Mouse (Mus musculus): ENCODE results near the gene E2f8. TPM values are rescaled to one million over a fixed set of nuclear protein-coding genes. Genes with fewer than 3 reads are reported as not detected.

The E2f8 gene
- polyA plus RNA-seq, 1 experiment from 2014 or later = 16.2 TPM

GRCm38 (mm10) chr7:48884266-48884611 lies 2.8 kb upstream of the E2f8 start:
- no peak for ATAC-seq (ENCODE audit: low read depth)
- H3K27me3 ChIP-seq (replicated peaks; ENCODE audit: control insufficient read depth, insufficient read depth, low read length) = 0 out of 2 replicates have a peak, but pooled peaks cover 10% of the 10 kb centered on the region
- H3K4me2 ChIP-seq (ENCODE audit: low read depth, low read length) = no peak overlapping the region
- DNase-seq (ENCODE audit: low spot score) = no peak
- no peak overlapping the region for H3K4me3 ChIP-seq (ENCODE audit: low read depth, low read length)
- H3K9me3 ChIP-seq (ENCODE audit: control insufficient read depth, low read length) = no peaks in the 10 kb centered on the region
- WGBS = 70% methylated on average over 5 of the region's 5 CpGs
- H3K9ac ChIP-seq (ENCODE audit: low read depth, low read length) = no peak overlapping the region
- peaks cover under 1% of the 10 kb centered on the region; the same call in 1 of the 2 replicates for H3K4me1 ChIP-seq (ENCODE audit: control insufficient read depth, insufficient read depth, low read length)
- no peaks in the 10 kb centered on the region for H3K36me3 ChIP-seq (ENCODE audit: control insufficient read depth, insufficient read depth, low read length)
- H3K27ac ChIP-seq (replicated peaks; ENCODE audit: low read depth, low read length) = no peak overlapping the region

- WGBS = 76% methylated on average over 4 of the region's 4 CpGs
- Histone ChIP-seq H3K4me3 (ENCODE audit: low read depth, low read length) (no peak overlapping the region), H3K9me3 (ENCODE audit: control insufficient read depth, low read length) (no peaks in the 10 kb centered on the region), H3K4me2 (ENCODE audit: low read depth, low read length) (no peak overlapping the region), H3K9ac (ENCODE audit: low read depth, low read length) (no peak overlapping the region), H3K4me1 (ENCODE audit: control insufficient read depth, insufficient read depth, low read length) (peaks cover 3% of the 10 kb centered on the region; the same call in 1 of the 2 replicates), H3K27me3 (replicated peaks; ENCODE audit: control insufficient read depth, insufficient read depth, low read length) (0 out of 2 replicates have a peak, but pooled peaks cover 10% of the 10 kb centered on the region), H3K27ac (replicated peaks; ENCODE audit: low read depth, low read length) (no peak overlapping the region), H3K36me3 (ENCODE audit: control insufficient read depth, insufficient read depth, low read length) (no peaks in the 10 kb centered on the region)
- DNase-seq (ENCODE audit: low spot score) (no peak), ATAC-seq (ENCODE audit: low read depth) (no peak)
Observed at GRCm38 (mm10) chr7:48883525-48884265, 2.3 kb upstream of the E2f8 start.

DNA sequence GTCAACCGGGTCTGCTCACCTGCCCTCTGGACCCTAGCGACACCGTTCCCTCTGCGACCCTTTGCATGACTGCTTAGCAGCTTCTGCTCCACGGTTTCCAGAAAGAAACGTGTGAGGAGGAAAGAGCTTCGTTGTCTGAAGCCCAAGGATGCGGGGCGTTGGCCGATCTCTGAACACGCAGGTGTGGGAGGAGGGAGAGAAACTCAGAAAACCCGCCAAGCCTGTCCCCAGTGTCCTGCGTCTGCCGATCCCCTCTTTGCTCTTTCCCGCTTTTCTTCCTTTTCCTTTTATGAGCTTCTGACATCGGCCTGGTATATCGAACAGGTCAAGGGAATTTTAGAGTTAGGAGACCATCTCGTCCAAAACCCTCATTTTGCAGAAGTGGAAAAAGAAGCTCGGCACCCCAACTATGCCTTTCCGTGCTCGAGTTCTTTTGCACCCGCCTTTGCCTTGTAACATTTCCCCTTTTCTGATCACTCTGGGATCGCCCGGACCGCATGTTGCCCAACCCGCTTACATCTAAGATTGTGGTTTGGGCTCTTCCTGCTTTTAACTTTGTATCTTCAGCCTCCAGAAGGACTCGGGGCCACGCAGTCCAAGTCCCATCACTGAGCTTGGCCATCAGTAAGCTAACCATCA lies 694 bp upstream of the E2f8 start:
- peak overlapping the region; percentile 86 for H3K9ac ChIP-seq (ENCODE audit: low read depth, low read length)
- H3K4me2 ChIP-seq (ENCODE audit: low read depth, low read length) = peak overlapping the region; percentile 84
- H3K27ac ChIP-seq (replicated peaks; ENCODE audit: low read depth, low read length) = peak overlapping the region; percentile 1; the same call in 1 of the 2 replicates
- WGBS = under 1% methylated on average over 28 of the region's 28 CpGs
- DNase-seq (ENCODE audit: low spot score) = peak; percentile 29
- H3K36me3 ChIP-seq (ENCODE audit: control insufficient read depth, insufficient read depth, low read length) = peaks cover 10% of the 10 kb centered on the region; the same call in 1 of the 2 replicates
- H3K27me3 ChIP-seq (replicated peaks; ENCODE audit: control insufficient read depth, insufficient read depth, low read length) = 0 out of 2 replicates have a peak, but pooled peaks cover 10% of the 10 kb centered on the region
- ATAC-seq (ENCODE audit: low read depth) = no peak
- peaks cover 3% of the 10 kb centered on the region; the same call in 1 of the 2 replicates for H3K4me1 ChIP-seq (ENCODE audit: control insufficient read depth, insufficient read depth, low read length)
- H3K4me3 ChIP-seq (ENCODE audit: low read depth, low read length) = peak overlapping the region; percentile 91
- no peaks in the 10 kb centered on the region for H3K9me3 ChIP-seq (ENCODE audit: control insufficient read depth, low read length)

GRCm38 (mm10) chr7:48880591-48881481 lies 560 bp downstream of the E2f8 start:
- ATAC-seq (ENCODE audit: low read depth) (peak; percentile 98), DNase-seq (ENCODE audit: low spot score) (peak; percentile 99)
- Histone ChIP-seq H3K9me3 (ENCODE audit: control insufficient read depth, low read length) (no peaks in the 10 kb centered on the region), H3K9ac (ENCODE audit: low read depth, low read length) (peak overlapping the region; percentile 86), H3K36me3 (ENCODE audit: control insufficient read depth, insufficient read depth, low read length) (peaks cover 16% of the 10 kb centered on the region), H3K4me2 (ENCODE audit: low read depth, low read length) (peak overlapping the region; percentile 84), H3K27me3 (replicated peaks; ENCODE audit: control insufficient read depth, insufficient read depth, low read length) (0 out of 2 replicates have a peak, but pooled peaks cover 10% of the 10 kb centered on the region), H3K27ac (replicated peaks; ENCODE audit: low read depth, low read length) (peak overlapping the region; percentile 88), H3K4me3 (ENCODE audit: low read depth, low read length) (peak overlapping the region; percentile 91), H3K4me1 (ENCODE audit: control insufficient read depth, insufficient read depth, low read length) (peaks cover 3% of the 10 kb centered on the region; the same call in 1 of the 2 replicates)
- whole genome bisulfite sequencing = under 1% methylated on average over 62 of the region's 77 CpGs

- Histone ChIP-seq H3K4me3 (ENCODE audit: low read depth, low read length) (peak overlapping the region; percentile 7), H3K4me2 (ENCODE audit: low read depth, low read length) (peak overlapping the region; percentile 39), H3K27ac (replicated peaks; ENCODE audit: low read depth, low read length) (no peak overlapping the region), H3K27me3 (replicated peaks; ENCODE audit: control insufficient read depth, insufficient read depth, low read length) (0 out of 2 replicates have a peak, but pooled peaks cover 10% of the 10 kb centered on the region), H3K9me3 (ENCODE audit: control insufficient read depth, low read length) (no peaks in the 10 kb centered on the region), H3K9ac (ENCODE audit: low read depth, low read length) (0 out of 2 replicates have a peak overlapping the region, but pooled peaks have one; percentile 25), H3K4me1 (ENCODE audit: control insufficient read depth, insufficient read depth, low read length) (peaks cover 3% of the 10 kb centered on the region; the same call in 1 of the 2 replicates), H3K36me3 (ENCODE audit: control insufficient read depth, insufficient read depth, low read length) (peaks cover 29% of the 10 kb centered on the region)
- DNase-seq (ENCODE audit: low spot score) (no peak), ATAC-seq (ENCODE audit: low read depth) (no peak)
- WGBS = 46% methylated on average over 3 of the region's 3 CpGs
Observed at GRCm38 (mm10) chr7:48879574-48879973, 1.8 kb downstream of the E2f8 start.

DNA sequence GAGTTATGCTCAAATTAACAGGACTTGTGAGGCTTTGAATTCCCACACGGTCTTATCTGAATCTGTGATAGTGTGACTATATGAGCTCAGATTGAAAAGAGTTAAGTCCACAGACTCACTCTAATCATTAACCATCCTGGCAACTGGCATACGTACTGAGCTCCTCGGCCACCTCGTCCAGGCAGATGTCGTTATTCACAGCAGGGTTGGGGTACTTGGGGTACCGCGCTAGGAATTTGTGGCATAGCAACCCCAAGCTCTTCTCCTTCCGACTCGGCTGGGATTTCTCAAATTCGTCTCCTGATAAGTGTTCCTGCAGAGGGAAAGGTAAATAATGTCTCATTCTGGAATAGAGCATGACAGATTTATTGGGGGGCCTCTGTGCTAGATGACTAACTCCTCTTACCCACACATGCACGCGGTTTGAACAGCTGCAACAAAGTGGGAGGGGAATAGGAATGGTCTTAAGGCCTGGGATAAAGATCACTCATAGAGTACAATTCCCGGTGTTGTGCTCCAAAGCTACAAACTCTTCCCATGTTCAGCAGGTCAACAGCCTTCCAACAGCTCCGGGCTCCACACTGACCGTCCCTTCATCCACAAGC lies 3.5 kb downstream of the E2f8 start:
- ATAC-seq (ENCODE audit: low read depth) (no peak), DNase-seq (ENCODE audit: low spot score) (no peak)
- H3K9me3 ChIP-seq (ENCODE audit: control insufficient read depth, low read length) = no peaks in the 10 kb centered on the region
- peaks cover 40% of the 10 kb centered on the region for H3K36me3 ChIP-seq (ENCODE audit: control insufficient read depth, insufficient read depth, low read length)
- H3K4me3 ChIP-seq (ENCODE audit: low read depth, low read length) = no peak overlapping the region
- H3K27ac ChIP-seq (replicated peaks; ENCODE audit: low read depth, low read length) = no peak overlapping the region
- 0 out of 2 replicates have a peak, but pooled peaks cover under 1% of the 10 kb centered on the region for H3K27me3 ChIP-seq (replicated peaks; ENCODE audit: control insufficient read depth, insufficient read depth, low read length)
- WGBS = 81% methylated on average over 15 of the region's 15 CpGs
- no peak overlapping the region for H3K9ac ChIP-seq (ENCODE audit: low read depth, low read length)
- H3K4me2 ChIP-seq (ENCODE audit: low read depth, low read length) = no peak overlapping the region
- peaks cover 3% of the 10 kb centered on the region; the same call in 1 of the 2 replicates for H3K4me1 ChIP-seq (ENCODE audit: control insufficient read depth, insufficient read depth, low read length)

DNA sequence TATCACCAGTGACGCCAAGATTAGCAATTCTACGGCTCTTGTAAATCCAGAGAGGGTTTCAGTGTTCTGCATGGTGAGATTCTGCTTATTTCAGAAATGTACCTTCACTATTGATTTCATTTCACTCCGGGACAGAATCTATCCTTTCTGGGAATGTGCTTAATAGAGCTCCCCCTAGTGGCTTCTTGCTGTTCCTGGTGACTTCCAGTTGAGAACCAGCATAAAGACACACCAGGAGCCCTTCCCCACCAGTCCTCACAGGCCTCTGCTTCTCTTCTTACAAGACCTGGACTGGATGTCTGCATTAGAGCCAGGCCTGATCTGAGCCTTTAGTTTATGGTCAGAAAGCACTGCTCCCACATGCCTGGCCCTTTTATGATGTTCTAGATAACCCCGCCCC lies 4.9 kb downstream of the E2f8 start:
- Histone ChIP-seq H3K9ac (ENCODE audit: low read depth, low read length) (no peak overlapping the region), H3K27me3 (replicated peaks; ENCODE audit: control insufficient read depth, insufficient read depth, low read length) (no peaks in the 10 kb centered on the region), H3K36me3 (ENCODE audit: control insufficient read depth, insufficient read depth, low read length) (peaks cover 54% of the 10 kb centered on the region), H3K9me3 (ENCODE audit: control insufficient read depth, low read length) (no peaks in the 10 kb centered on the region), H3K4me1 (ENCODE audit: control insufficient read depth, insufficient read depth, low read length) (peaks cover 3% of the 10 kb centered on the region; the same call in 1 of the 2 replicates), H3K4me3 (ENCODE audit: low read depth, low read length) (no peak overlapping the region), H3K4me2 (ENCODE audit: low read depth, low read length) (no peak overlapping the region), H3K27ac (replicated peaks; ENCODE audit: low read depth, low read length) (no peak overlapping the region)
- WGBS = 64% methylated on average over 4 of the region's 4 CpGs
- no peak for ATAC-seq (ENCODE audit: low read depth)
- peak; percentile 74 for DNase-seq (ENCODE audit: low spot score)

DNA sequence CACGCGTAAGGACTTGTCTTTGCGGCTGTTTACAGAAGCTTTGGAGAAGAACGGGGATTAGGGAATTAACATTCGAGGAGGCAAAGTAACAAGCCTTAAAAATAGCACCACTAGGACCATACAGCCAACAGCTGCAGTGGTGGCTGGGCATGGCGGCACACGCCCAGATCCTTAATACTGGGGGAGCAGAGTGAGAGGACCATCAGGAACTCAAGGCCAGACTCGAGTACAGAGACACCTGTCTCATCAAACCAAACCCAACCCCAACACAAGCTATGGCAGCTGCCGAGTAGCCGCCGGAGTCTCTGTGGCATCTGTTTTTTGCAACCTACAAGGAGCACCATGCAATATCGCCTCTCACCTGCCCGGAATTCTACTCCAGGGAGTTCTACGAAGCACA lies 6.3 kb downstream of the E2f8 start:
- peak; percentile 70 for ATAC-seq (ENCODE audit: low read depth)
- Histone ChIP-seq H3K9me3 (ENCODE audit: control insufficient read depth, low read length) (no peaks in the 10 kb centered on the region), H3K4me3 (ENCODE audit: low read depth, low read length) (no peak overlapping the region), H3K4me1 (ENCODE audit: control insufficient read depth, insufficient read depth, low read length) (peaks cover 3% of the 10 kb centered on the region; the same call in 1 of the 2 replicates), H3K9ac (ENCODE audit: low read depth, low read length) (no peak overlapping the region), H3K36me3 (ENCODE audit: control insufficient read depth, insufficient read depth, low read length) (peaks cover 68% of the 10 kb centered on the region), H3K27me3 (replicated peaks; ENCODE audit: control insufficient read depth, insufficient read depth, low read length) (no peaks in the 10 kb centered on the region), H3K27ac (replicated peaks; ENCODE audit: low read depth, low read length) (no peak overlapping the region), H3K4me2 (ENCODE audit: low read depth, low read length) (no peak overlapping the region)
- peak; percentile 59 for DNase-seq (ENCODE audit: low spot score)
- WGBS = 86% methylated on average over 14 of the region's 14 CpGs
